Mouse (Mus musculus) stomach, postnatal 0 days (tissue): ENCODE data around the gene Hydin. TPM values are rescaled to one million over a fixed set of nuclear protein-coding genes. Genes with fewer than 3 reads are reported as not detected.

Experiments
- ATAC-seq: fragments of 200-750 bp; cut with Nextera tagmentation; 2 replicates; pipeline ENCODE4 v1.8.0; 2017; ENCODE audit not compliant: low FRiP score, low TSS enrichment
- DNase-seq: peaks from one replicate; pipeline ENCODE4 v3.0.0-alpha.2; 2016; ENCODE audit warnings: low spot score
- H3K27ac ChIP-seq: fragments of 300-500 bp; sonication (generic); replicated peaks from 2 replicates; pipeline ENCODE4 v1.5.1; 2014; ENCODE audit warnings: mild to moderate bottlenecking, control low read depth
- H3K27me3 ChIP-seq: fragments of 300-500 bp; sonication (generic); 2 replicates; pipeline ENCODE4 v1.6.1; 2014; ENCODE audit warnings: low read length; ENCODE audit not compliant: control insufficient read depth, insufficient read depth
- H3K36me3 ChIP-seq: fragments of 300-500 bp; sonication (generic); 2 replicates; pipeline ENCODE4 v1.6.1; 2014; ENCODE audit warnings: low read length, mixed read lengths; ENCODE audit not compliant: control insufficient read depth, insufficient read depth
- H3K4me1 ChIP-seq: fragments of 300-500 bp; sonication (generic); replicated peaks from 2 replicates; pipeline ENCODE4 v1.6.1; 2014; ENCODE audit warnings: antibody characterized with exemption; ENCODE audit not compliant: control insufficient read depth, insufficient read depth
- H3K4me2 ChIP-seq: fragments of 300-500 bp; sonication (generic); replicated peaks from 2 replicates; pipeline ENCODE4 v1.6.1; 2014; ENCODE audit warnings: low read depth, mild to moderate bottlenecking, control low read depth, moderate library complexity
- H3K4me3 ChIP-seq: fragments of 300-500 bp; sonication (generic); 2 replicates; pipeline ENCODE4 v1.5.1; 2014; ENCODE audit warnings: low read depth, low read length, control low read depth
- H3K9ac ChIP-seq: fragments of 300-500 bp; sonication (generic); 2 replicates; pipeline ENCODE4 v1.6.1; 2014; ENCODE audit warnings: mild to moderate bottlenecking, low read length, control low read depth, mixed read lengths
- H3K9me3 ChIP-seq: fragments of 300-500 bp; sonication (generic); 2 replicates; pipeline ENCODE4 v1.6.1; 2016; ENCODE audit warnings: low read length; ENCODE audit not compliant: control insufficient read depth
- CTCF ChIP-seq: IDR thresholded peaks from 2 replicates; pipeline ENCODE4 v1.5.1; 2016; ENCODE audit warnings: antibody characterized with exemption, low read depth, mild to moderate bottlenecking, moderate library complexity
- EP300 ChIP-seq: optimal IDR thresholded peaks from 2 replicates; pipeline ENCODE3; 2016; ENCODE audit warnings: antibody characterized with exemption
- WGBS: fragments of 180-500 bp; shearing (Covaris S2); extraction: QIAGEN DNeasy Blood & Tissue Kit; methylation state at CpG from one replicate; pipeline ENCODE4 v1.1.7; 2014; 5-methylcytosine and 5-hydroxymethylcytosine counted together
- polyA plus RNA-seq: library from polyadenylated mRNA; unstranded; fragments of >200 nt; fragmentation: Nextera tagmentation; extraction: Ambion mirVana; gene quantifications from 2 replicates; pipeline ENCODE4 v1.2.1, GENCODE M21; 2015

Gene Hydin
- polyA plus RNA-seq, 1 experiment from 2014 or later: 0.05 TPM

GRCm38 (mm10) chr8:110489344-110489743 lies 222.6 kb downstream of the Hydin start:
- no peak overlapping the region for H3K4me2 ChIP-seq
- no peak overlapping the region for H3K27ac ChIP-seq
- no peaks in the 10 kb centered on the region for H3K36me3 ChIP-seq
- H3K4me3 ChIP-seq: no peak overlapping the region
- H3K27me3 ChIP-seq: no peaks in the 10 kb centered on the region
- TF ChIP-seq CTCF (peak; percentile 64), EP300 (no peak)
- no peak overlapping the region for H3K9ac ChIP-seq
- H3K4me1 ChIP-seq: no peaks in the 10 kb centered on the region
- WGBS: 71% methylated on average over 4 of the region's 4 CpGs
- DNase-seq: no peak
- 0 out of 2 replicates have a peak, but pooled peaks cover 3% of the 10 kb centered on the region for H3K9me3 ChIP-seq
- no peak for ATAC-seq

GRCm38 (mm10) chr8:110491118-110491517 lies 224.3 kb downstream of the Hydin start:
- 0 out of 2 replicates have a peak, but pooled peaks cover 3% of the 10 kb centered on the region for H3K9me3 ChIP-seq
- WGBS: 89% methylated on average over 5 of the region's 5 CpGs

GRCm38 (mm10) chr8:110496286-110496685 lies 229.5 kb downstream of the Hydin start:
- H3K9me3 ChIP-seq: no peaks in the 10 kb centered on the region
- no peak overlapping the region for H3K9ac ChIP-seq
- DNase-seq (no peak), ATAC-seq (no peak)
- H3K27me3 ChIP-seq: no peaks in the 10 kb centered on the region
- H3K4me1 ChIP-seq: no peaks in the 10 kb centered on the region
- H3K27ac ChIP-seq: no peak overlapping the region
- 77% methylated on average over 9 of the region's 9 CpGs for WGBS
- no peak overlapping the region for H3K4me3 ChIP-seq
- no peak for TF ChIP-seq EP300
- no peak for TF ChIP-seq CTCF
- H3K4me2 ChIP-seq: no peak overlapping the region
- no peaks in the 10 kb centered on the region for H3K36me3 ChIP-seq

More at GRCm38 (mm10) chr8:110491118-110491517, 224.3 kb downstream of the Hydin start:
- Histone ChIP-seq H3K9ac (no peak overlapping the region), H3K27ac (no peak overlapping the region), H3K4me3 (no peak overlapping the region), H3K4me1 (no peaks in the 10 kb centered on the region), H3K4me2 (no peak overlapping the region), H3K36me3 (no peaks in the 10 kb centered on the region), H3K27me3 (no peaks in the 10 kb centered on the region)
- DNase-seq (no peak), ATAC-seq (no peak)
- TF ChIP-seq CTCF (peak; percentile 26; the same call in 1 of the 2 replicates), EP300 (no peak)

- Histone ChIP-seq H3K4me1 (no peaks in the 10 kb centered on the region), H3K9me3 (no peaks in the 10 kb centered on the region), H3K4me2 (no peak overlapping the region), H3K9ac (no peak overlapping the region), H3K36me3 (no peaks in the 10 kb centered on the region), H3K4me3 (no peak overlapping the region), H3K27me3 (no peaks in the 10 kb centered on the region), H3K27ac (no peak overlapping the region)
- WGBS: 28% methylated on average over 9 of the region's 10 CpGs
- DNase-seq (peak; percentile 64), ATAC-seq (peak; percentile 76)
- no peak for TF ChIP-seq CTCF
These were observed 233.5 kb downstream of the Hydin start for GRCm38 (mm10) chr8:110500253-110500652.

GRCm38 (mm10) chr8:110500661-110501060 lies 233.9 kb downstream of the Hydin start:
- DNase-seq: no peak
- Histone ChIP-seq H3K27me3 (no peaks in the 10 kb centered on the region), H3K4me3 (no peak overlapping the region), H3K36me3 (no peaks in the 10 kb centered on the region), H3K27ac (no peak overlapping the region), H3K4me1 (no peaks in the 10 kb centered on the region), H3K9me3 (no peaks in the 10 kb centered on the region), H3K9ac (no peak overlapping the region), H3K4me2 (no peak overlapping the region)
- WGBS: 69% methylated on average over 6 of the region's 6 CpGs
- ATAC-seq: no peak
- TF ChIP-seq CTCF: no peak
- no peak for TF ChIP-seq EP300

GRCm38 (mm10) chr8:110501330-110501729 lies 234.6 kb downstream of the Hydin start:
- ATAC-seq (no peak), DNase-seq (no peak)
- no peak overlapping the region for H3K9ac ChIP-seq
- H3K9me3 ChIP-seq: no peaks in the 10 kb centered on the region
- H3K4me2 ChIP-seq: no peak overlapping the region
- no peaks in the 10 kb centered on the region for H3K36me3 ChIP-seq
- TF ChIP-seq CTCF (no peak), EP300 (no peak)
- no peaks in the 10 kb centered on the region for H3K27me3 ChIP-seq
- 80% methylated on average over 4 of the region's 4 CpGs for whole genome bisulfite sequencing
- H3K4me1 ChIP-seq: no peaks in the 10 kb centered on the region
- H3K27ac ChIP-seq: no peak overlapping the region
- no peak overlapping the region for H3K4me3 ChIP-seq
